Mouse (Mus musculus) bone marrow, adult 2 months (tissue): Measurements from ENCODE around the gene Cox6a1. TPM values are rescaled to one million over a fixed set of nuclear protein-coding genes. Genes with fewer than 3 reads are reported as not detected.
"Not testable (repeated sequence)": the region's sequence is repeated elsewhere in the genome, so short reads cannot be mapped to it uniquely, and the experiment has no call there.

ENCODE experiments used
- H3K27ac ChIP-seq: fragments of 200-500 bp; 2 replicates; pipeline ENCODE4 v1.5.1; 2012; ENCODE audit warnings: low read depth, mild to moderate bottlenecking, control low read depth, inconsistent platforms, low read length; ENCODE audit not compliant: control insufficient read depth, poor library complexity, insufficient read depth
- H3K4me1 ChIP-seq: fragments of 200-500 bp; 2 replicates; pipeline ENCODE4 v1.6.1; 2011; ENCODE audit warnings: low read length; ENCODE audit not compliant: control insufficient read depth, insufficient read depth
- H3K4me3 ChIP-seq: fragments of 200-500 bp; replicated peaks from 2 replicates; pipeline ENCODE3; 2011; ENCODE audit warnings: mild to moderate bottlenecking, low read depth, low read length, control low read depth; ENCODE audit not compliant: control insufficient read depth
- CTCF ChIP-seq: fragments of 200-500 bp; IDR thresholded peaks from 2 replicates; pipeline ENCODE4 v1.5.1; 2011; ENCODE audit warnings: low read length, control low read depth; ENCODE audit not compliant: control insufficient read depth, insufficient read depth
- POLR2A ChIP-seq: fragments of 200-500 bp; IDR thresholded peaks from 2 replicates; pipeline ENCODE4 v1.6.1; 2011; ENCODE audit warnings: low read depth, mild to moderate bottlenecking, control low read depth, low read length, borderline replicate concordance; ENCODE audit not compliant: control insufficient read depth
- WGBS: fragments of 180-500 bp; shearing (Covaris S2); methylation state at CpG from one replicate; pipeline ENCODE4 v1.1.7; 2018; 5-methylcytosine and 5-hydroxymethylcytosine counted together
- polyA plus RNA-seq: library from polyadenylated mRNA; stranded (reverse); fragments of >200 nt; gene quantifications from 2 replicates; pipeline ENCODE4 v1.2.4, GENCODE M21; 2011; ENCODE audit warnings: low replicate concordance; ENCODE audit not compliant: missing spikeins, insufficient read depth, insufficient read length

Gene Cox6a1
- 238 and 259 TPM in 2 replicates for polyA plus RNA-seq

DNA sequence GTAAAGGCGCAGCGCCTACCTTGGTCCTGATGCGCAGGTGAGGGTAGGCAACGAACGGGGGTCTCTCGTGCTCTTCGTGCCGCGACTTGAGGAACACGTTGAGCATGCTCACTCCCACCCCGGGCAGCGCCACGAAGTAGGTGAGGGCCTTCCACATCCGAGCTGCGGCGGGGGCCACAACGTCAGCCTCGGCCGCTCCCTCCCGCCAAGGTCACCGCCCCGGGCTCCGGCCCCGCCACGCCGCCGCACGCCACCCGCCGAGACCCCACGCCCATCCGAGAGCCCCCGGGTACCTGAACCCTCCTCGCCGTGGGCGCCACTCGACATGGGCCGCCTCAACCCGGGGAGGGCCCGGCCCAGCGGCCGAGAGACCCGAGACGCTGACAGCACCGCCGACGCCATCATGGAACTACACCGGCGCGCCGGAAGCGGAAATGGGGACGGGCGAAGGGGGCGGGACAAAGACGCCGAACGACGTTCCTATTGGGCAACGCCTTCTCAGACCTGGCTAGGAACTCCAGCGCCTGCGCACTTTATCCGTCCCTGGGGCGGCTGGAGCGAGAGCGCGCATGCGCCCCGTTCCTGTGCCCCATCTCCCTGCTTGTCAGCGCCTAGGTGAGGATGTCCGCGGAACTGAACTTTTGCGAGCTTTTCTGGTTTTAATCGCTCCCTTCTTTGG, at the start of gene Cox6a1:
TSS of gene Cox6a1 (minus strand) at position 436 of the 679 bp plus-strand sequence.
- Histone ChIP-seq H3K27ac (peak within 1 kb of the TSS; percentile 55), H3K4me3 (peak within 1 kb of the TSS; percentile 100), H3K4me1 (0 out of 2 replicates have a peak, but pooled peaks cover 2% of the 10 kb centered on the region)
- peak; percentile 87; the same call in 1 of the 2 replicates for TF ChIP-seq POLR2A
- TF ChIP-seq CTCF: no peak
- under 1% methylated on average over 73 of the region's 74 CpGs for whole genome bisulfite sequencing

GRCm38 (mm10) chr5:115397839-115398780, 49.3 kb upstream of the Cox6a1 start:
- no peaks in the 10 kb centered on the region for H3K4me1 ChIP-seq
- no peak for TF ChIP-seq POLR2A
- H3K4me3 ChIP-seq: no peak overlapping the region
- WGBS: 11% methylated on average over 48 of the region's 48 CpGs
- no peak overlapping the region for H3K27ac ChIP-seq

DNA sequence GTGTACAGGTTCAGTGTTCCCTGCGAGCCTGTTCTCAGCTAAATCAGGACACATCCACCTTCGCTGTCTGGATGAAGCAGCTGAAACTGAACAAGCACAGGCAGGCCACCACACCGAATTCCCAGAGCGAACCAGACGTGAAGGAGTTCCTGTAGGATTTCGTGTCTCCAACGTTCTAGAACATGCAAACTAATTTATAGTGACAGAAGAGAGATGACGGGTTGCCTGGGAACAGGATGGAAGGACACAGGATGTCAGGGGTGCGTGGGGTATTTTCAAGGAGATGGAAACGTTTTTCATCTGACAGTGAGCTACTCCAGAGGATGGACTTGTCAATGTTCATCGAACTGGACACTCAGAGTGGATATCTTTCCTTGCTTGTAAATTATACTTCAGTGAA, 47.9 kb upstream of the Cox6a1 start:
- 63% methylated on average over 11 of the region's 11 CpGs for WGBS
- H3K27ac ChIP-seq: no peak overlapping the region
- TF ChIP-seq CTCF (no peak), POLR2A (no peak)

DNA sequence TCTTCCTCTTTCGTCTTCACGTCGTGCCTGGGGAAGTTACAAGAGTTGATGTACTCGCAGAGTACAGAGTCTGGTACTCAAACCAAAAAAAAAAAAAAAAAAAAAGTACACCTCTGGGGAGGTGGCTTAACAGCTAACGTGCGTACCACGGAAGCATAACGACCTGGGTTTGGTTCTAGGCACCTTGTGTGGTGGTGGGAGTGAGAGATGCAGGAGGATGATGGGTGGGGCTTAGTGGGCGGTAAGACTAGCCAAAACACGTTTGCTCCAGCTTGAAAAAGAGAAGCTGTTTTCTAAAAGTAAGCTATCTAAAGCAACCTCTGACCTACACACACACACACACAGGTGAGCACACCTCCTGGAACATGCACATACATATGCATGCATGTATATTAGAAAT, 46.1 kb upstream of the Cox6a1 start:
- Histone ChIP-seq H3K27ac (no peak overlapping the region), H3K4me3 (no peak overlapping the region), H3K4me1 (no peaks in the 10 kb centered on the region)
- WGBS: 15% methylated on average over 10 of the region's 10 CpGs
- TF ChIP-seq POLR2A (no peak), CTCF (no peak)

More for the DNA sequence above, 47.9 kb upstream of the Cox6a1 start:
- no peak overlapping the region for H3K4me3 ChIP-seq
- no peaks in the 10 kb centered on the region for H3K4me1 ChIP-seq

DNA sequence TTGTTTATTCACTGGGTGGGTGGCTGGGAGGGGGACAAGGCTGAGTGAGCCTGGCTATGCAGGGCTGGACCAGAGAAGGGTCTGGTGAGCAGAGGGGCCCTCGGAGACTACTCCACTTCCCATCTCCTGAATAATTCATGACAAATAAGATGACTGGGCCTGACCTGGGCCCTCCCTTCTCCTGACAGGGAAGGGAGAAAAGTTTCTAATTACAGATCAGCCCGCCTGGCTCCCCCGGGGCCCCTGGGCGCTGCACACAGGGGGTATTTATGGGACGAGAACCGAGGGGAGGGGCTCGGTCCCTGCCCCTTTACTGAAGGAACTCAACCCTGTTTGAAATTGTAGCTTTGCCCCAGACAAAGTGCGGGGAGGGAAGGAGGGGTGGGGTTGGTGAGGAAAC, 45.4 kb upstream of the Cox6a1 start:
- H3K27ac ChIP-seq: no peak overlapping the region
- WGBS: 15% methylated on average over 8 of the region's 8 CpGs
- no peaks in the 10 kb centered on the region for H3K4me1 ChIP-seq
- no peak overlapping the region for H3K4me3 ChIP-seq
- TF ChIP-seq POLR2A: no peak
- no peak for TF ChIP-seq CTCF

DNA sequence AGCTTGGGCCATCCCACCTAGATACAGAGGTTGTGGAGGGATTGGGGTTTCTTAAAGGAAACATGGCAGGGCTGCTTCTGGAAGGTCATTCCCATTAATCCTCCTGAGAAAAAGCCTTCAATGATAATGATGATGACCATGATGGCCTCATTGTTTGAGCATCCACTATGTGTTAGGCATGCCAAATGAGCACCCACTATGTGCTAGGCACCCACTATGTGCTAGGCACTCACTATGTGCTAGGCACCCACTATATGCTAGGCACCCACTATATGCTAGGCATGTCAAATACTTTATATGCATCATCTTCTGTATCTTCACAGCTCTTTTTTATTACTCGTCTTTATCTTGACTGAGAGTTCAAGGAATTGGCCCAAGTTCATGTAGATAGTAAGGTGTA, 44.2 kb upstream of the Cox6a1 start:
- TF ChIP-seq CTCF (no peak), POLR2A (no peak)
- H3K27ac ChIP-seq: no peak overlapping the region
- H3K4me1 ChIP-seq: no peaks in the 10 kb centered on the region
- WGBS: 74% methylated on average over 1 of the region's 1 CpGs
- no peak overlapping the region for H3K4me3 ChIP-seq

DNA sequence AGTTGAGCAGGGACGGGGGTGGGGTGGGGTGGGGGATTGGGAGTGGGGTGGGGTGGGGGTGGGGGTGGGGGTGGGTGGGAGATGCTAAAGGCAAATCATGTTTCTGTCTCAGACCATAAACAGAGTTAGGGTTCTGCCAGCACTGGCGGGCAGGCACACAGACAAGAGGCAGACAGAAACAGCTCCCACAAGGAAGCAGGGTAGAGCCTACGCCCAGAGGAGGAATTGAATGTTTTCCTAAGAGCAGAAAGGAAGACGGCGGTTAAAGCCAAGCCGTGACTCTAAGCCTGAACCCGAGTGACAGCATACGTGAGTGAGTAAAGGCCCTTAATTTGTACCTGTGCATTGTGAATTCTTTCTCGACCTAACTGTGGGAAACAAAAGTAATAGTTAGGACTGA, 43.2 kb upstream of the Cox6a1 start:
- Histone ChIP-seq H3K4me3 (no peak overlapping the region), H3K27ac (no peak overlapping the region), H3K4me1 (no peaks in the 10 kb centered on the region)
- TF ChIP-seq POLR2A: no peak
- no peak for TF ChIP-seq CTCF
- WGBS: 59% methylated on average over 9 of the region's 9 CpGs

DNA sequence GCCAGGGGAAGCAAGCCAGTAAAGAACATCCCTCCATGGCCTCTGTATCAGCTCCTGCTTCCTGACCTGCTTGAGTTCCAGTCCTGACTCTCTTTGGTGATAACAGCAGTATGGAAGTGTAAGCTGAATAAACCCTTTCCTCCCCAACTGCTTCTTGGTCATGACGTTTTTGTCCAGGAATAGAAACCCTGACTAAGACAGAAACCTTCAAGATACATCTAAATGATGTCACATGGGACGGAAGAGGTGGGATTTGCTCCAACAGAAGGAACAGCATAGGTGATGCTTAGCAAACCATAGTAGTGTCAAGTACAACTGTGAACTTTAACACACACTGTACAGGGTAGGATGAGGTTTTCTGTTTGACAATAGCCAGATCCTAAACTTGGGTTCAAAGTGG, 30.1 kb upstream of the Cox6a1 start:
- H3K4me3 ChIP-seq, H3K4me1 ChIP-seq, H3K27ac ChIP-seq: not testable (repeated sequence)
- 63% methylated on average over 2 of the region's 2 CpGs for WGBS
